Mouse (Mus musculus): ENCODE results near the gene Lbhd2.

Gene Lbhd2

GRCm38 (mm10) chr12:111409583-111409982, 3.0 kb downstream of the Lbhd2 start:
- peak; percentile 24 for DNase-seq

GRCm38 (mm10) chr12:111411631-111412355, 5.2 kb downstream of the Lbhd2 start:
- no peak for DNase-seq

GRCm38 (mm10) chr12:111412581-111413284, 6.1 kb downstream of the Lbhd2 start:
- DNase-seq: no peak

GRCm38 (mm10) chr12:111413300-111413699, 6.7 kb downstream of the Lbhd2 start:
- peak; percentile 86 for DNase-seq

- DNase-seq: no peak
Measured at GRCm38 (mm10) chr12:111416921-111417779, 10.5 kb downstream of the Lbhd2 start, which contains the start of gene Exoc3l4. Gene Exoc3l4 (plus strand): TSS chr12:111417017.

- no peak for DNase-seq
Measured at GRCm38 (mm10) chr12:111419918-111420317, 13.3 kb downstream of the Lbhd2 start.

- no peak for DNase-seq
Measured at GRCm38 (mm10) chr12:111420946-111421709, 14.5 kb downstream of the Lbhd2 start.

GRCm38 (mm10) chr12:111422852-111423251, 16.2 kb downstream of the Lbhd2 start:
- no peak for DNase-seq

- no peak for DNase-seq
Measured at GRCm38 (mm10) chr12:111423570-111424129, 17.0 kb downstream of the Lbhd2 start.

- no peak for DNase-seq
Measured at GRCm38 (mm10) chr12:111424547-111424946, 17.9 kb downstream of the Lbhd2 start.

GRCm38 (mm10) chr12:111425258-111425657, 18.6 kb downstream of the Lbhd2 start:
- peak; percentile 70 for DNase-seq

GRCm38 (mm10) chr12:111425789-111426460, 19.3 kb downstream of the Lbhd2 start:
- DNase-seq: peak; percentile 90

- DNase-seq: no peak
Measured at GRCm38 (mm10) chr12:111427438-111428113, 21.0 kb downstream of the Lbhd2 start.

GRCm38 (mm10) chr12:111428364-111428763, 21.8 kb downstream of the Lbhd2 start:
- DNase-seq: no peak

- DNase-seq: peak; percentile 39
Measured at GRCm38 (mm10) chr12:111428961-111429911, 22.6 kb downstream of the Lbhd2 start.

- DNase-seq: no peak
Measured at GRCm38 (mm10) chr12:111430049-111430867, 23.6 kb downstream of the Lbhd2 start.

GRCm38 (mm10) chr12:111430868-111431817, 24.5 kb downstream of the Lbhd2 start:
- no peak for DNase-seq

- DNase-seq: no peak
Measured at GRCm38 (mm10) chr12:111432097-111432496, 25.5 kb downstream of the Lbhd2 start.
